Mouse (Mus musculus) monocyte, adult 59 days (primary cell): ENCODE results near the gene Nt5c1a. TPM values are rescaled to one million over a fixed set of nuclear protein-coding genes. Genes with fewer than 3 reads are reported as not detected.

Experiments
- total RNA-seq, 2 experiments: library from RNA; stranded (reverse); gene quantifications; one replicate each; pipeline ENCODE4 v1.2.4; 2023

Gene Nt5c1a
- not detected for total RNA-seq

DNA sequence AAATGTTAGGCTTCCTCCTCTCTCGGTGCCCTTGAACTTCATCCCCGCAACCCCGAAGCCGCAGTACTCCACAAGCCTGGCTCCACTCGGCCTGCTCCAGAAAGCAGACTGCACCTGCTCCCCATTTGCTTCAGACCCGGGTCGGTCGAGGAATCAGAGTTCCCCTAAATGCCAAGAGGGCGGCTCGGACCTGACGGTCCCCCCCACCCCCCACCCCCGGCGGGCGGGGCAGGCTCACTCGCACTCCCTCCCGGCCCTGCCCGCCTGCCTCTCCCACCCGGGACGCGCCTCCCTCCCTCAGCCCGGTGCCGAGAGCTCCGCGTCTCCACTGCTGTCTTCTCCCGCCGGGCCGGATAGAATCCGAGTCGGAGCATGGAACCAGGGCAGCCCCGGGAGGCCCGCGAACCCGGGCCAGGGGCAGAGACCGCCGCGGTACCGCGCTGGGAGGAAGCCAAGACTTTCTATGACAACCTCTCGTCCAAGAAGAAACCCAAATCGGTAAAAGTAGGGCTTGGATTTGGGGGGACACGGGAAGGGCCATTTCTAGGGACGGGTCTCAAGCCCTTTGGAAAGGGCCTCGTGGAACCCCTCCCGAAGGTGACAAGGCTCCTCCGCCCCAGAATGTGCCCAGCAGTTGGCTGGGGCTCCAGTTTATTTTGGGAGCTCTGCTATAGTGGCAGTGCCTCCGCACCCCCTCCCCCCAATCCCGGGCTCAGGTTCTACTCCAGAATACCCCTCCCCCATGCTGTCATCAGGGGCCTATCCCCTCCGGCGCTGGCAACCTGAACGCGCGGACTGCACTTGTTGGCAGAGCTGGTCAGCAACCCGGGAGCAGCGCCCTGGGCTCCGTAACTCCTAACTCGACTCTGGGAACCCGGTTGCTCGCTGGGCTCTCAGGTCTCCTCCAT lies at the start of gene Nt5c1a:
TSS of gene Nt5c1a (plus strand) at position 319 of the 908 bp plus-strand sequence.

DNA sequence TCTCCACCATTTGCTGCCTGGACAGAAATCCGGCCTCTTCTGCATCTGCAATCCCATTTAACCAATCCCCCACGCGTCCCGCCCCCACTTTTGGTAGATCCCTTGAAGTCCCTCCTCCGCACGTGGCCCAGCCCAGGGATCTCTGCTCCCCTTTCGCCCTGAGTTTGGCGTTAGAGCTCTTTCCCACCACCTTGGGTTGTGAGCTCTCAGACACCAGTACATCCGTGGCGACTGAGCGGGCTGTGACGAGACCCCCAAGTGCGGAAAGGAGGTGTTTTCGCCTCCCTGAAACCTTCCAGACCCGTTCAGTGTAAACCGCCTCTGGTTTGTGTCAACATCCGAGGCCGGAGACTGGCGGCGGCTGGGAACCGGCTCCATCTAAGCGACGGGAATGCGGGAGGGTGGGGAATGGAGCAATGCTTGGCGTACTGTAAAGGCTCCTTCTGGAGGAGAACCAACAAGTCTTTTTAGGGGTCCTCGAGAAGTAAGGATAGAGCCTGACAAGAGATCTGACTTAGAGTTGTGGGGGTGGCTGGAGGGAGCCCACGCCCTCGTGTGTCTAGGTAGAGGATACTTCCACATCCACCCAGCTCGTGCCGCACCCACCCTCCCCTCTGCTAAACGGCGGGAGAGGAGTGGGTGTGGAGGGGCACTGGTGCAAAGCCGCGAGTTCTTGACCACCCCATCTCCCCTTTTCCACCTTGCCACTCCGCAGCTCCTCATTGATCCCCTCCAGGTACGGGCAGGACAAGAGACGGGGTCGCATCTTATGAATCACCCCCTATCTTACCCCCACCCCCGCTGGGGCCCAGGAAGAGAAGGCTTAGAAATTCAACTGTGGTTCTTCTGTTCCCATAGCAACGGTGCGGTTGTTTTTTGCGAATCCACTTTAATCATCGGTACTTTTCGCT lies 18.7 kb upstream of the Nt5c1a start, which contains the start of gene Hpcal4:
TSS of gene Hpcal4 (plus strand) at position 900 of the 911 bp plus-strand sequence.

DNA sequence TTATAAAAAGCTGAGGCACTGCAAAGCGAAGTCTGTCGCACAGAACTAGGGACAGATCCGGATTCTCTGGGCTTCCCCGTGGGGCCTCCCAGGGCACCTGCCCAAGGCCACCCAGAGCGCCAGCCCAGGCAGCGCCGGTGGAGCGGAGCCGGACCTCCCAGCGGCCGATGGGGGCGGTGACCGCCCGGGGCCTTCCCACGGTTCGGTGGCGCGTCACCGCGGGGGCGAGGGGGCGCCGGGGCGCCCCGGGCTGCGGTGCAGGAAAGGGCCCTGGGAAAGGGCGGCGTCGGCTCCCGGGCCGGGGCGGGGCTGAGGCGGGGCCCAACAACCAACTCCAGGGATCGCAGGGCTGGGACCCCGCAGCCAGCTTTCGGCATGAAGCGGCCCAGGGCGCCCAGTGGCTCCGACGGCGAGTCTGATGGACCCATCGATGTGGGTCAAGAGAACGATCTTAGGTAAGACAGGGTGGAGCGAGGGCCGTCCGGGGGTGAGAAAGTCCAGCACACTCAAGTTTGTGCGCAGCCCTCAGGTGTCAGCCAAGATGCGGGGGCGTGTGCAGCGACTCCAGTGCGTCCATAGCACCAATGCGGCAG lies 32.3 kb downstream of the Nt5c1a start, which contains the start of gene Heyl:
TSS of gene Heyl (plus strand) at position 65 of the 593 bp plus-strand sequence.

DNA sequence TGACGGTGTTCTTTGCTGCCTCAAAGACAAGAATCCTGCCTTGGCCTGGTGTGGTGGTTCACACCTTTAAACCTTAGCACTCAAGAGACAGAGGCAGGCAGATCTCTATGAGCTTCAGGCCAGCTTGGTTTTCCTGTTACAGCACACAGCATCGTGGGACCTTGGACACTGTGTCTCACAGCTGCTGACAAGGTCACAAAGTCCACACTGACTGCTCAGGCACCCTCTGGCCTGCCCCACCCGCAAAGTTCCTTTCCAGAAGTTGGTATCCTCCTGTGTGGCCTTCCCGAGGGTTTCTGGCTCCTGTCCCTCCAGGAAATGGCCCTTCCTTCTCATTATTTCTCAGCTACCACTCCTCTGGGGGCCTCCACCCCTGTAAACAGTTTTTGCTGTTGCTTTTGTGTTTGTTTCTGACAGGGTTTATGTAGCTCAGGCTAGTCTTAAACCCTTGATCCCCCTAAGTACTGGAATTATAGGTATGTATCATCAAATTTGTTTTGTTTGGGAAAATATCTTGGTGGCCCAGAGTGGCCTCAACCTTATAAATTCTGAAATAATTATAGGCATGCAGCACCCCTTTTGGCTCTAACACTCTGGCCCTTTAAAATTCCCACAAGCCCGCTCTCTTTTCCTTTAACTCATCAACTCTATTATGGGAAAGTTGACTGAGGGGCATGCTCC lies 60.6 kb downstream of the Nt5c1a start, which contains the start of gene Pabpc4:
TSS of gene Pabpc4 (plus strand) at position 631 of the 681 bp plus-strand sequence.

Other genes starting within 250 kb of the Nt5c1a start
- gene Mfsd2a, start 240.3 kb upstream of the Nt5c1a start, total RNA-seq, result 1 to 10 TPM; 1.7 to 2.5 TPM
- 1 to 10 TPM; 6.7 to 8.3 TPM for gene Mycl, start 205.9 kb upstream of the Nt5c1a start, total RNA-seq
- 10 to 100 TPM; 13.1 to 13.5 TPM for gene Trit1, start 184.9 kb upstream of the Nt5c1a start, total RNA-seq
- gene Bmp8b, start 96.3 kb upstream of the Nt5c1a start, total RNA-seq, result not detected
- not detected for gene Oxct2b, start 85.2 kb upstream of the Nt5c1a start, total RNA-seq
- gene Ppie, start 61.6 kb upstream of the Nt5c1a start, total RNA-seq, result 10 to 100 TPM; 29.1 to 32.4 TPM
- gene Hpcal4, start 18.3 kb upstream of the Nt5c1a start, total RNA-seq, result not detected
- not detected for gene Heyl, start 32.1 kb downstream of the Nt5c1a start, total RNA-seq
- 10 to 100 TPM; 31.3 to 31.4 TPM for gene Pabpc4, start 60.8 kb downstream of the Nt5c1a start, total RNA-seq
- gene Oxct2a, start 122.1 kb downstream of the Nt5c1a start, total RNA-seq, result under 1 TPM in 1 of 2 experiments, not detected in 1; 0.49 TPM
- gene Bmp8a, start 141.7 kb downstream of the Nt5c1a start, total RNA-seq, result under 1 TPM; 0.21 to 0.55 TPM